Mouse (Mus musculus) olfactory bulb, adult 2 months (tissue): ENCODE measurements around the gene Cpne6. TPM values are rescaled to one million over a fixed set of nuclear protein-coding genes. Genes with fewer than 3 reads are reported as not detected.

Experiments used
- H3K27ac ChIP-seq: fragments of 200-500 bp; 2 replicates; pipeline ENCODE4 v1.5.1; 2012; ENCODE audit warnings: low read depth, low read length; ENCODE audit not compliant: insufficient read depth
- H3K4me1 ChIP-seq: fragments of 200-500 bp; 2 replicates; pipeline ENCODE4 v1.6.1; 2012; ENCODE audit warnings: low read length; ENCODE audit not compliant: control insufficient read depth, insufficient read depth
- H3K4me3 ChIP-seq: fragments of 200-500 bp; 2 replicates; pipeline ENCODE4 v1.5.1; 2012; ENCODE audit warnings: mild to moderate bottlenecking, low read depth, low read length, moderate library complexity; ENCODE audit not compliant: insufficient read depth
- CTCF ChIP-seq: fragments of 200-500 bp; IDR thresholded peaks from 2 replicates; pipeline ENCODE4 v1.5.1; 2012; ENCODE audit warnings: low read depth, mild to moderate bottlenecking, low read length, moderate library complexity; ENCODE audit not compliant: insufficient read depth
- POLR2A ChIP-seq: fragments of 200-500 bp; IDR thresholded peaks from 2 replicates; pipeline ENCODE4 v1.6.1; 2012; ENCODE audit warnings: mild to moderate bottlenecking, low read depth, low read length, moderate library complexity; ENCODE audit not compliant: insufficient read depth
- WGBS: fragments of 180-500 bp; shearing (Covaris S2); methylation state at CpG from one replicate; pipeline ENCODE4 v1.1.7; 2018; 5-methylcytosine and 5-hydroxymethylcytosine counted together
- polyA plus RNA-seq: library from polyadenylated mRNA; stranded (reverse); fragments of >200 nt; gene quantifications from 2 replicates; pipeline ENCODE4 v1.2.4, GENCODE M21; 2012; ENCODE audit warnings: low replicate concordance; ENCODE audit not compliant: missing spikeins, insufficient read depth, insufficient read length

Gene Cpne6
- polyA plus RNA-seq, 1 experiment = 357 TPM

DNA sequence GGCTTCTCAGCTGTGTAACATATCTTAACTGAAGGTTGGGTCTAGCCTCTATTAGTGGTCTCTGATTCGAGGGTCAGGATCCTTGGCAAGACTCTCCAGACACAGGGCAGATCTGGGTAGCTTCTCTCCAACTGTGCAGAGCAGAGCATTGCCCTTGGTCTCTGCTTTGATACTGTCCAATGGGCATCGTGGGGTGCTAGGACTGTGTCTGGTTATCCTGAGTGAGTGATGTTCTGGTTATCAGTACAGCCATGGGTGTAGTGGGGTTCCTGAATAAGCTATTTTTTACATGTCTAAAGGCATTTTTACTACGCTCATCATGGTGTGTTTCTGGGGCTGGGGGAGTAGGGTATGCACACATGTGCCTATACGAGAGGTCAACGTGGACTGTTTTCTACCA is 32.4 kb upstream of the Cpne6 start:
- no peak overlapping the region for H3K27ac ChIP-seq
- no peak overlapping the region for H3K4me3 ChIP-seq
- no peak for TF ChIP-seq CTCF
- TF ChIP-seq POLR2A = no peak
- peaks cover 5% of the 10 kb centered on the region for H3K4me1 ChIP-seq
- 93% methylated on average over 5 of the region's 5 CpGs for WGBS

GRCm38 (mm10) chr14:55478651-55479599 is 31.3 kb upstream of the Cpne6 start, which contains the start of gene Dhrs4:
TSS of gene Dhrs4 (plus strand) at chr14:55478758.
- Histone ChIP-seq H3K4me1 (peaks cover 5% of the 10 kb centered on the region), H3K27ac (peak within 1 kb of the TSS; percentile 49), H3K4me3 (peak within 1 kb of the TSS; percentile 84)
- TF ChIP-seq CTCF (peak; percentile 57), POLR2A (0 out of 2 replicates have a peak, but pooled peaks have one; percentile 22)
- WGBS = 1% methylated on average over 38 of the region's 38 CpGs

DNA sequence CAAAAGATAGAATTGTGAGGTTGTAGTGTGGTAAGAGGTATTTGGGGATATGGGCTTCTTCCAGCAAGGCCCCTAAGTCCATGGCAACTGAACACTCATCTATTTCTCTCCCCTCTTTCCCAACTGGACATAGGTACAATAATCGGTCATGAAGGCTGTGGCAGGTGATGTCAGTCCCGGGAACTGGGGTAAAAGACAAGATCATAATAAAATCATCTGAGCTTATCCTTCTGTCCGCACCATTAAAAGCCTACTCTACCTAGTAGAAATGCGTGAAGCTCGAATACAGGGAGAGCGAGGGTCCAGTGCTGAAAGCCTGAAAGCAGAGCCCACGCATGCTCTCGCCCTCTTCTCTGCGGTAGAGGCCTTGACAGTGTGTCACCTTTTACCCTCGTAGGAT is 30.6 kb upstream of the Cpne6 start:
- no peak overlapping the region for H3K4me3 ChIP-seq
- no peak for TF ChIP-seq POLR2A
- TF ChIP-seq CTCF = no peak
- 94% methylated on average over 10 of the region's 10 CpGs for WGBS
- H3K4me1 ChIP-seq = peaks cover 5% of the 10 kb centered on the region
- no peak overlapping the region for H3K27ac ChIP-seq

- no peak overlapping the region for H3K27ac ChIP-seq
- 47% methylated on average over 5 of the region's 5 CpGs for WGBS
- TF ChIP-seq CTCF (no peak), POLR2A (no peak)
- H3K4me1 ChIP-seq = no peaks in the 10 kb centered on the region; the same call in 1 of the 2 replicates
- no peak overlapping the region for H3K4me3 ChIP-seq
These were observed 25.7 kb upstream of the Cpne6 start for GRCm38 (mm10) chr14:55484430-55485085.

GRCm38 (mm10) chr14:55486836-55487235 is 23.4 kb upstream of the Cpne6 start:
- TF ChIP-seq CTCF (no peak), POLR2A (no peak)
- Histone ChIP-seq H3K4me1 (peaks cover 6% of the 10 kb centered on the region), H3K4me3 (no peak overlapping the region), H3K27ac (no peak overlapping the region)
- WGBS = 89% methylated on average over 8 of the region's 8 CpGs

- Histone ChIP-seq H3K4me1 (peaks cover 6% of the 10 kb centered on the region), H3K27ac (peak within 1 kb of the TSS; percentile 85), H3K4me3 (peak within 1 kb of the TSS; percentile 88)
- TF ChIP-seq POLR2A (peak; percentile 74), CTCF (no peak)
- WGBS = under 1% methylated on average over 68 of the region's 68 CpGs
These were observed 19.7 kb upstream of the Cpne6 start, which contains the start of gene Carmil3 for GRCm38 (mm10) chr14:55490361-55491201. TSS of gene Carmil3 (plus strand) at chr14:55490651.

- Histone ChIP-seq H3K4me3 (peak overlapping the region; percentile 88), H3K27ac (peak overlapping the region; percentile 85), H3K4me1 (peaks cover 6% of the 10 kb centered on the region)
- WGBS = under 1% methylated on average over 30 of the region's 30 CpGs
- no peak for TF ChIP-seq CTCF
- no peak for TF ChIP-seq POLR2A
These were observed 18.9 kb upstream of the Cpne6 start for GRCm38 (mm10) chr14:55491291-55491833.

DNA sequence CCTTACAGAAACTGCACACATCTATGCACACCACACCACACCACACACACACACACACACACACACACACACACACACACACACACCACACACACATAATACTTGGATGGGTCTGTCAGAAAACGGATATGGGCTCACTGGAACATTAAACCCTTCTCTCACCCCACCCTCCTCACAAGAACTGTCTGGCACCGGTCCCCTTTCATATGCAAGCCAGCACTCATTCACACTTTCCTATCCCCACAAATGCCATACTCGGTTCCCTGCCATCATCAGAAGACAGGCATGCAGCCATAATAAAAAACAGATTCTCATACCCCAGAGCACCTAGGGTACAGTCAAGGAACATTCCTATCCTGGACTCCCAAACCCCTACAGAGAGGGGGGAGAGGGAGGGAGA is 18.1 kb upstream of the Cpne6 start:
- 27% methylated on average over 3 of the region's 3 CpGs for WGBS
- Histone ChIP-seq H3K4me1 (peaks cover 6% of the 10 kb centered on the region), H3K4me3 (no peak overlapping the region), H3K27ac (no peak overlapping the region)
- TF ChIP-seq CTCF (no peak), POLR2A (no peak)
